Mouse (Mus musculus) layer of hippocampus, postnatal 25 days (tissue): Measurements from ENCODE around the gene C77080. TPM values are rescaled to one million over a fixed set of nuclear protein-coding genes. Genes with fewer than 3 reads are reported as not detected.

Experiments
- DNase-seq, 2 experiments: peaks; one replicate each; pipeline ENCODE4 v3.0.0; 2022; ENCODE audit warnings: mixed read lengths in 2 of 2, low spot score in 1 of 2; ENCODE audit errors: extremely low spot score in 1 of 2
- total RNA-seq, 2 experiments: library from RNA; stranded (reverse); gene quantifications; 2 replicates each; pipeline ENCODE4 v1.2.3; 2021

Gene C77080
- total RNA-seq, 2 experiments from 2014 or later: 7.5 to 7.7 TPM

- DNase-seq: no peak
These were observed 18.9 kb downstream of the C77080 start for GRCm38 (mm10) chr4:129242327-129242726.

GRCm38 (mm10) chr4:129241898-129242297 lies 19.3 kb downstream of the C77080 start:
- DNase-seq: no peak

DNA sequence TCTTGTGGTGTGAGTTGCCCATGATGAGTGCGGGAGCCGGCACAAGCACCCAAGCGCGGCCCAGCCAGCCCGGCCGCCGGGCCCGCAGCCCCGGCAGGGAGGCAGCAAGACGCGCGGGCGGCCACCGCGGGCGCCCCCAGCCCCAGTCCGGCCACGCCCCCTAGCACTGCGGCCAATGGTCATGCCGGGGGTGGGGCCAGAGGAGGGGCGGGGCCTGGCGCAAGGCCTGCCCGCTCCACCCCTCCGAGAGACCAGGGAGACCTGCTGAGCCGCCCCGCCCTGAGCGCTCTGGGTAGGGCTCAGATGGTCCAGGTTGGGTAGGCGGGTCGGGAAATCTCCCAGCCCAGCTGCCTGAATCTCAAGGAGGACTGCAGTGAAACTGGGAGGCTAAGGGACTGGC lies 22.1 kb downstream of the C77080 start:
- DNase-seq: peak in 1 of 2 experiments; percentile 46

- DNase-seq: no peak
These were observed 22.6 kb downstream of the C77080 start for GRCm38 (mm10) chr4:129238579-129239016.

DNA sequence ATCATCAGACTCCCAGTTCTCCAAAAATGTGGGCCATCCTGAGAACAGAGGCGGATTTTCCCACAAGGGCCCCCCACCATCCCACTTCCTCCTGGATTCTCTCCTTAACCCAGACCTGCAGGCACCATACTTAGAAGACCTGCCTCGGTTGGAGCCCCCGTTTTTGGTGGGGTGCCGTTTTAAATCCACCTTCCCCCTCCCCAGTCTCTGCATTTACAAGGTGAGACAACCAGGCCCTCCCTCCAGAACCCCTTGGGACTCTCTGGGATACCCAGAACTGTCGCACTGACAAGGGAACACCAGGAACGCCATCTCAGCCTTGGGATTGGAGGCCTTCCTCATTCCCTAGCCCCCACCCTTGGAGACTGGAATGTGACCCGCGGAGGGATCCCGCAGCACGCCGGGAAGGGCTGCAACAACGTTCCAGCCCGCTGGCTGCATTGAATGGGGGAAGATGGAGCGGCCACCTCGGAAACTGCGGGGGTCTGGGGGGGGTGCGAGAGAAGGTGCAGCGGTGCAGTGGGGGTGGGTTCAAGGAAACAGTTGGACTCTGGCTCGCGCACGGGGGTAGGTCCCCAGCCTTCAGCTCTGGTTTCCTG lies 23.3 kb downstream of the C77080 start:
- no peak for DNase-seq

DNA sequence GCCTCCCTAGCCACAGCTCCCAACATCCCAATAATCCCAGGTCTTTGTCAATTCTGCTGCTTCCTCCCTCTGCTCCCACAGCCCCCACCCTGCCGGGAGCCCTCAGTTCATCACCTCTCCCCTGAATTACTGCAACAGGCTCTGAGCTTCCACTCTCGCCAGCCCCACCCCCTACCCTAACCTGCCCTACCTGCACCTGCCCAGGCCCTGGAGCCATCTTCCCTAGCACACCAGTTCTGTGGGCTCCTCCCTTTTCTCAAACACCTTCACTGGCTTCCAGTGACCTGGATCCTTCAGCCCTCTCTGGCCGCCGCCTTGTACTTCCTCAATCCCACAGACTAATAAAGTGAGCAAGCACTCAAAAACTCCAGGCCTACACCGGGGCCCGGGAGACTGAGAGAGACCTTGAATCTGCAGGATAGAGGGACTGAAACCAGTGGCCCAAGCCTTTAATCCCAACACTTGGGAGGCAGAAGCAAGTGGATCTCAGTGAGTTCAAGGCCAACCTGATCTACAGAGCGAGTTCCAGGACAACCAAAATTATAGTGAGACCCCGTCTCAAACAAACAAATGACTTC lies 24.9 kb downstream of the C77080 start:
- DNase-seq: no peak

DNA sequence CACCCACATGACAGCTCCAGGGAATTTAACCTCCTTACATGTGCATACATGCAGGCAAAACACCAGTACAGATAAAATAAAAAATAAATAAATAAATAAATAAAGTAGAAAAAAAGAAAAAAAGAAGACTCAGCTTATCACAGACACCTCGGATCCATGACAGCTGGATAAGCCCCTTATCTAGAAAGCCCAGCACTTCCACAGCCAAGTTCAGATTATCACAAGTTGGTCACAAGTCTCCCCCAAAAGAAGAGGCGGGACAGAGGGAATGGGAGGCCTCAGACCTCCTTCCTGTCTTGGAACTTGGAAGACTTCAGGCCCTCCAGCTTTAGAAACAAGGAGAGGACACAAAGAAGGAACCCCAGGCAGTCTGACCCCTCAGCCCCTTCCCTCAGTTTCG lies 26.1 kb downstream of the C77080 start:
- DNase-seq: no peak

DNA sequence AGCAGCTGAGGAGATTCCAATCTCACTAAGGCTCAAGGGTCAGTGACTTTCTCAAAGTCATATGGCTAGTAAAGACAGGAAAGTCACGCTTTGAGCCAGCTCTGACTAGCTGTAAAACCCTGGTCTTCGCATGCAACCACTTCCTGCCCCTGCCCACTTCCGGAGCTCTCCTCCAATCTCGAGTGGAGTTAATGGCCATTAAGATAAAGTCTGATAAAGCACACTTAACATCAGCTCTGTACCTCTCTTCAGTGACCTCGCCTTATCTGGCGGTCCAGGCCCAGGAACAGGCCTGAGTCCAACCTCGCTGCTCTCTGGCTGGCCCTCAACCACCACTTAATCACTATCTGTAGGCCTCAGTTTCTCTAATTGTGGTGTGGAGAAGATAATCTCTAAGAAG lies 26.7 kb downstream of the C77080 start:
- no peak for DNase-seq

DNA sequence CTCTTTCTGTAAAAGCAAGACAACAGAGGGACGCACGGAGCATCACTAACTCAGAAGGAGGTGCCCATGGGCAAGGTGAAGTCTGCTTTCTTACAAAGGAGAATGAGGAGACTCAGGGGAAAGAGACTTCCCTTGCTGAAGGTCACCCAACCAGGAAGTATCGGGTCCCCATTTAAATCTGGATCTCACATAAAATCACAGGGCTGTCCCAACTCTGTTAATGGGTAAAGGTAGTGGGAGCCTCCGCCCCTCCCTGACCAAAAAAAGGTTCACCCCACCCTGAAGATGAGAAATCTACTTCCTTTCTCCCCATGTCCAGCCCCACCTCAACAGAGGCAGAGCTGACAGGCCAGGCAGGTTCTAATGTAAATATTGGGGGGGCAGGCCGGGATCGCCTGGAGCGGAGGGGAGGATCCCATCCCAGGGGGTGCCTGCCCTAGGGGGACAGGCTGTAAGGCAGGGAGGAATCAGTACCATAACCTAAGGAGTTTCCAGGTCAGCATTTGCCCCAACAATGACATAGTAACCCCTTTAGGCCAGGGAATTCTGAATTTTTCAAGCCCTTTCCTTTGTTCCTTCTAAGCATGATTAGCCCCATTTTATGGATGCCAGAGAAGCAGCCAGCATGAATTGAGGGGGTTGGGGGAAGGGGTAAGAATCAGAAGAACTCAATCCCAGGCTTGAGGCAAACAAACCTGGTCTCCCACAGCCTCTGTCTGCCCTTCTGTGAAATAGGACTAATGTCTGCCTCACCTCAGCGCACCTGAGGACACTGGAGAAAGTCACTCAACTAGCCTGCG lies 28.4 kb downstream of the C77080 start:
- DNase-seq: no peak

DNA sequence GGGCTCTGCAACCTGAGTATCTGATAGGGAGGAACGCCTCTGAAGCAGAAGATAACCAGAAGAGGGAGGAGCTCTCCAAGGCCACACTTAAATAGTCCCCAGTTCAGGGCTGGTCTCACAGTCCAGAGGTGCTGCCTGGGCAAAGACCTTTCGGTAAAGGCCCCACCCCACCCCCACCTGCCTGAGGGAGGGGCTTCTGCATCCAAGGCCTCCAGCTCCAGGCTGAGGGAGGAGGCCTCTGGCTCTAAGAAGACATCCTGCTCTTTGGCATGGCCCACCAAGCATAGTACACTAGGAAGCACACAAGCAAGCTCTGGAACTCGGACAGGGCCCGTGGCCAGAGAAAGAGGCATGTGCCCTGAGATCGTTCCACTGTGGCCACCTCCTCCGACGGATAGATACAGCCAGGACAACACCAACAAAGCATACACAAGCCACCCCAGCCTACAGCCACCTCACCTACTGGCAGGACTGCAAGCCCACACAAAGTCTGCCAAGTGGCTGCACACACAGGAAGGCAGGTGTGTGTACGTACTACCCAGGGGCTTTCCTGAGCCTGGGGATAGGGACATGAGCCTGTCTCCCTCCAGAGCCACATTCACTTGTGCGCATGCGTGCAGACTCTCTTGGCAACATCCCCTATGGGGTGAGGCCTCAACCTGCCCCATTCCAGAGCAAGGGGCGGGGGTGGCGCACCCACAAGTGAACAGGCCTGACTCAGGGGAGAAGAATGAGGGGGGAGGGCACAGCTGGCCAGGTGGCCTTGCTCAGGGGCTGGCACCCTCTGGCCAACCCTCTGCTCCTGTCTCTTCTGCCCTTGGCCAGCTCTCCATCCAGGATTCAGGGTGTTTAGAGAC lies 29.4 kb downstream of the C77080 start:
- DNase-seq: no peak

- DNase-seq: no peak
These were observed 30.3 kb downstream of the C77080 start for GRCm38 (mm10) chr4:129230926-129231325.

GRCm38 (mm10) chr4:129227985-129228381 lies 33.2 kb downstream of the C77080 start:
- no peak for DNase-seq

DNA sequence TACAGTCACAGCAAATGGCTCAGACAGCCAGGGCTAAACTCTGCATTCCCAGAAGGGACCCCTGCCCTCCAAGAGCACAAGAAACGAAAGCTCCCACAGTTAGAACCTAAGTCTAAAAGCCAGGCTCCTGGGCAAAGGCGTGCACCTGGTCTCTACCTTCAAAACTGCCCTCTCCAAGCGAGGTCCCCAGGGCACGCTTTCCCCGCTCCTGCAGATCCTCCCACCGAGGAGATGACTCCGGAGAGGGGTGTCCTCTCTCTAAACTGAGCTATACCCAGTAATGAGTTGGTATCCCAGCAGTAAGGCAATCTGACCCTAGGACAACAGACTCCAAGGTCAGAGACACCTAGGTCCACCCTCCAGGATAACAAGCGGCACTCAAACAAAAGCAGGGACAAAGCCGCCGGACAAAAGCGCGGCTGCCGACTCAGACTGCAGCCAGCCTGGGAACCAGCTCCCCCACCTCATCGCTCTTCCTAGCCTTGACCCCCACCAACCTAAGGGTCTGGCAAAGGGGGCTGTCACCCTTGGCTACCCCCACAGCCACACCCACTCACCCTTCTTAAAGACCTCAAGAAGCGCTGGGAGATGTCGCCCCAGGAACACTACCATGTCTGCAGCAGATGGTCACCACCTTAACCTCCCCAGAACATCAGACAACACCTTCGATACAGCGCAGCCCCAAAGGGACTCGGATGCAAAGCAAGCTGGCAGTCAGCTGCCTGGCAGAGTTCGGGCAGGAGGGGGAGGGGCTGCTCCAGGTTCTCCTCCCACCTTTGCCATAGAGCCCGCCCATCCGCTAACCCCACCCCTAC lies 33.8 kb downstream of the C77080 start:
- no peak for DNase-seq

- DNase-seq: no peak
These were observed 34.7 kb downstream of the C77080 start for GRCm38 (mm10) chr4:129226441-129226963.

DNA sequence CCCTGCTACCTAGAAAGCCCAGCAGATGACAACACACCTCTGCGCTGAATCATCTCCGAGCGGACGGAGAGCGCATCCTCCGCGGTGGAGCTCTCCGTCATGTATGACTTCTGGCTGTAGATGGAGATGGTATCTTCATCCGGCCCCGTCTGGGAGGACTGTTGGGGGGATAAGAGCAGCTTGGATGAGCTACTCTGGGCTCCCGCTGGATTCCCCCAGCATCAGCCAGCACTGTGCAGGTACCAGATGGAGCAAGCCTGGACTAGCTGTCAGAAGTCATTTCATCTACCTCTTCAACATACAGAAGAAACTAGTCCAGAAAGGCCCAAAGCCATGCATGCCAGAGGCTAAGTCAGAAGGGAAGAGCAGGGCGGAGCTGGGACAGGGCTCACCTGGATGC lies 35.9 kb downstream of the C77080 start:
- DNase-seq: no peak

DNA sequence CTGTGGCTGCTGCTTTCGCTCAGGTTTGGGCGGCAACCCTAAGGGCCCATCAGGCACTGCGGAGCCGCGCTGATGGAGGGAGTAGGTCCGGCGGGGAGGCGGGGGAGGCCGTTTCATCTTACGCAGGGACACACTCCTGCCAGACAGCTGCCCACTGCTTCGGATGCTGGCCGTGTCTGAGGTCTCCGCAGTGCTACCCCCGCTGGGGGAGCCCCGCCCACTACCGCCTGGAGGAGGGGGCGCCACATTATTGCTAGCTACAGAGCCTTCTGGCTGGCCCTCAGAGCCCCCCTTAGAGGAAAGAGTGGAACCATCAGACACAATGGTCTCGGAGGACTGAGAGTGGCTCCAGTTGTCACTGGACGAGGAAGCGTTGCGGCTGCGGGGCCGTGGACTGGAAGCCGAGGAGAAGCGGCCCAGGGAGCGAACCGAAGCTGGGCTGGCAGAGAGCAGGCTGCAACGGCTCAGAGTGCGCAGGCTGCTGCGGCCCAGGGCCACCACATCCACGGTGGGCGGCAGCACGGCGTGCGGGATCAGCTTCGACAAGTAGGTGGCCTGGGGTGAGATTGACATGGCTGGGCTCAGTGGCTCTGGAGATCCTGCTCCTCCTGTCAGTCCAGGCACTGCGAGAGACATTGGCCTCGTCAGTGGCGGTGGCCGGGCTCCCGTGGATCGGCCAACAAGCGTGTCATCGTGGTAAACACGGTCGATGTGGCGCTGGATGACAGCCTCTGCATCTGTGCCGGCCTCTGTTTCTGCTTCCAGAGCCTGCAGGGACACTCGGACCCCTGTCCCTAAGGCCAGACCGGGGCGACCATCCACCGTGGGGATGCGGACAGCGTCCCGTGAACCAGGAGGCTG lies 37.6 kb downstream of the C77080 start:
- no peak for DNase-seq

GRCm38 (mm10) chr4:129222019-129222925 lies 38.9 kb downstream of the C77080 start:
- DNase-seq: no peak
